In the genomic region with DNA sequence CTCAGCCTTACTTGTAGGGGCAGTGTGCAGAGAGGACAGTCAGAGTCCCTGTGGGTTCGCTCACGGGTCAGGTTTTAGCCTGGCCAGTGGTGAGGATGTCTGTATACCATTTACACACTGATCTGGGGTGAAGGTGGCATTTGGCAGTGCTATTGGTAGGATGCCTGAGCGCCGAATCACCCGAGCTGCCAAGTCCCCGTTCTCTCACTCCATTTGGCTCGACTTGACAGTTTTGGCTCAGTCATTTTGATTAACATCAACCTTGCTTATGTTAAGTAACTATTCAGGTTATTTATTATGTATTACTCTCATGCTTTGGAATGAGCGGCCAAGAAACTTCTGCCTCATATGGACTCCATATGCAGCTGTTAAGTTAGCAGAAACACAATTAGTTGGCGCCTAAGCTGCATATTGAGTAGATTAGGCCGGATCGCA, we compare ENCODE assay signal across 9 mouse cellular contexts. TPM values are rescaled to one million over a fixed set of nuclear protein-coding genes. Genes with fewer than 3 reads are reported as not detected.
DNase-seq lines count a peak whose midpoint lies in the region; ATAC-seq lines count a peak whose summit lies in the region.
"Had no signal": no experiment of that assay in that cellular context is flagged by ENCODE, and none has a peak within 500 bp of the region (broad histone marks: within the 10 kb centered on the region; RNA-seq: fewer than 3 reads in every experiment).

No protein-coding gene starts in this region.

- H3K9ac ChIP-seq in hindbrain, embryonic 13.5 days = 0 out of 2 replicates have a peak overlapping the region, but pooled peaks have one; percentile 10
- H3K9ac ChIP-seq in hindbrain, embryonic 12.5 days = no peak overlapping the region
- H3K9ac ChIP-seq in limb, embryonic 15.5 days = no peak overlapping the region

- H3K4me2 ChIP-seq in hindbrain, embryonic 13.5 days = no peak overlapping the region
- H3K4me2 ChIP-seq in hindbrain, embryonic 12.5 days (replicated peaks) = no peak overlapping the region
- peak overlapping the region; percentile 22; the same call in 1 of the 2 replicates for H3K4me2 ChIP-seq in limb, embryonic 15.5 days

- H3K27ac ChIP-seq in hindbrain, embryonic 13.5 days = peak overlapping the region; percentile 62
- H3K27ac ChIP-seq in hindbrain, embryonic 12.5 days = no peak overlapping the region
- H3K27ac ChIP-seq in limb, embryonic 15.5 days = peak overlapping the region; percentile 67

- H3K36me3 ChIP-seq in hindbrain, embryonic 13.5 days = no peaks in the 10 kb centered on the region
- H3K36me3 ChIP-seq in hindbrain, embryonic 12.5 days = no peaks in the 10 kb centered on the region
- no peaks in the 10 kb centered on the region for H3K36me3 ChIP-seq in limb, embryonic 15.5 days

- H3K4me1 ChIP-seq in hindbrain, embryonic 13.5 days (replicated peaks) = peaks cover 28% of the 10 kb centered on the region
- H3K4me1 ChIP-seq in hindbrain, embryonic 12.5 days = peaks cover 13% of the 10 kb centered on the region; the same call in 1 of the 2 replicates
- peaks cover 21% of the 10 kb centered on the region for H3K4me1 ChIP-seq in limb, embryonic 15.5 days

- no peak overlapping the region for H3K4me3 ChIP-seq in hindbrain, embryonic 13.5 days
- no peak overlapping the region for H3K4me3 ChIP-seq in hindbrain, embryonic 12.5 days
- H3K4me3 ChIP-seq in limb, embryonic 15.5 days = no peak overlapping the region

- no peak for ATAC-seq in hindbrain, embryonic 13.5 days (ENCODE audit: low FRiP score)
- ATAC-seq in hindbrain, embryonic 12.5 days (ENCODE audit: low FRiP score) = no peak
- ATAC-seq in limb, embryonic 15.5 days (ENCODE audit: insufficient number of reproducible peaks, low FRiP score, low TSS enrichment, low read depth) = peak; percentile 72
- ATAC-seq in megakaryocyte-erythroid progenitor cell, adult 5-6 weeks (replicated peaks; ENCODE audit: low FRiP score, low TSS enrichment, poor library complexity, severe bottlenecking) = no peak

- DNase-seq in NIH3T3 (ENCODE audit: low read depth) = peak; percentile 88
- DNase-seq in cerebellum, postnatal 25 days = peak; percentile 74 to 75
- no peak for DNase-seq in right cerebral cortex, adult 18-20 months
- DNase-seq in gastrocnemius, adult 18-20 months (ENCODE audit: low spot score) = no peak
- DNase-seq: gastrocnemius, postnatal 36 days had no signal

- H3K27me3 ChIP-seq in hindbrain, embryonic 13.5 days = no peaks in the 10 kb centered on the region
- H3K27me3 ChIP-seq in hindbrain, embryonic 12.5 days = no peaks in the 10 kb centered on the region
- H3K27me3 ChIP-seq in limb, embryonic 15.5 days = no peaks in the 10 kb centered on the region

- 72% methylated on average over 11 of the region's 11 CpGs for WGBS in hindbrain, embryonic 13.5 days
- WGBS in hindbrain, embryonic 12.5 days = 78% methylated on average over 11 of the region's 11 CpGs
- 29% methylated on average over 11 of the region's 11 CpGs for WGBS in limb, embryonic 15.5 days

- H3K9me3 ChIP-seq in hindbrain, embryonic 13.5 days = no peaks in the 10 kb centered on the region
- H3K9me3 ChIP-seq in hindbrain, embryonic 12.5 days (replicated peaks) = no peaks in the 10 kb centered on the region
- no peaks in the 10 kb centered on the region for H3K9me3 ChIP-seq in limb, embryonic 15.5 days

RNA-seq across cellular contexts. Expression of gene Tspan5, which starts 18.7 kb away (rescaled TPM):
- polyA plus RNA-seq in hindbrain, embryonic 13.5 days (2015; fragmentation: Nextera tagmentation; extraction: Ambion mirVana) = 89.1 and 97.0 TPM in 2 replicates
- polyA plus RNA-seq in hindbrain, embryonic 12.5 days (2016; fragmentation: Nextera tagmentation; extraction: Ambion mirVana) = 74.6 and 77.8 TPM in 2 replicates
- 36.4 and 44.7 TPM in 2 replicates for polyA plus RNA-seq in limb, embryonic 15.5 days (2015; fragmentation: Nextera tagmentation; extraction: Ambion mirVana)
- 1.8 and 3.5 TPM in 2 replicates for total RNA-seq in megakaryocyte-erythroid progenitor cell, adult 5-6 weeks (2014; fragmentation: Nextera tagmentation)
- 3.4 and 7.5 TPM in 2 replicates for total RNA-seq in megakaryocyte-erythroid progenitor cell, adult 5-6 weeks (2017)
- total RNA-seq in gastrocnemius, adult 18-20 months (2021) = 1 to 10 TPM; 2.1 to 2.2 TPM

Comparison
In these comparisons a context has a peak if more than half of its experiments do, and no peak if none do; other contexts are left out.
1. DNase-seq: peak in NIH3T3 (single experiment) and cerebellum, postnatal 25 days (2 of 2); none in right cerebral cortex, adult 18-20 months (single experiment) and gastrocnemius, adult 18-20 months (single experiment).